Mouse (Mus musculus) yolk sac, embryonic 10.5 days (tissue): ENCODE results near the gene Sspo.
"Not testable (repeated sequence)": the region's sequence is repeated elsewhere in the genome, so short reads cannot be mapped to it uniquely, and the experiment has no call there.

Experiments
- DNase-seq: peaks from one replicate; pipeline ENCODE4 v3.0.0-alpha.2; 2017; ENCODE audit warnings: low spot score

Gene Sspo

GRCm38 (mm10) chr6:48487747-48488725 is 40.0 kb downstream of the Sspo start:
- DNase-seq, result peak; percentile 35

DNA sequence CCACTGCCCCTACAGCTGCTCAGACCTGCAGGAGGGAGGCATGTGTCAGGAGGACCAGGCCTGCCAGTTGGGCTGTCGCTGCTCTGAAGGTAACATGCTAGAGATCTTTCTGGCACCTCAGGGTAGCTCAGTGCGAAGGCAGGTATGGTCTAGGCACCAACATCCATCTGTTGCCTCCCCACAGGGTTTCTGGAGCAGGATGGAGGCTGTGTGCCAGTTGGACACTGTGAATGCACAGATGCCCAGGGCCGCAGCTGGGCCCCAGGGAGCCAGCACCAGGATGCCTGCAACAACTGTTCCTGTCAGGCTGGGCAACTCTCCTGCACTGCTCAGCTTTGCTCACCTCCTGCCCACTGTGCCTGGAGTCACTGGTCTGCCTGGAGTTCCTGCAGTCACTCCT is 41.7 kb downstream of the Sspo start:
- no peak for DNase-seq

- DNase-seq, result no peak
These were observed 43.3 kb downstream of the Sspo start for GRCm38 (mm10) chr6:48491361-48491760.

GRCm38 (mm10) chr6:48493136-48493730 is 45.2 kb downstream of the Sspo start:
- DNase-seq, result no peak

DNA sequence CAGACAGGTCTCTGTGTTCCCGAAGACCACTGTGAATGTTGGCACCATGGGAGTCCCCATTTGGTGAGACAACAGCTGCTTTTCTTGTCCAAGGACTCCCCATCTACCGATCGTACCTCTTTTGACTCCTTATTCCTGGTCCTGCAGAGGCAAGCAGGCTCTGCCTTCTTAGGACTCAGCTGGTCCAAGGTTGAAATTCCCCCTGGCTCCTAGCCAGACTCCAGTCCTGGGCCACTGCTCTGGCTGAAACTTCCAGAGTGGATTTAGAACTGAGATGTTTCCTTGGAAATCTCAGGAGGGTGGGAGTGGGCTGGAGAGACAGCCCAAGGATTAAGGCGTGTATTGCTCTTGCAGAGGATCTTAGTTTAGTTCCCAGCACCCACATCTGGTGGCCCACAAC is 49.5 kb downstream of the Sspo start:
- DNase-seq, result no peak

DNA sequence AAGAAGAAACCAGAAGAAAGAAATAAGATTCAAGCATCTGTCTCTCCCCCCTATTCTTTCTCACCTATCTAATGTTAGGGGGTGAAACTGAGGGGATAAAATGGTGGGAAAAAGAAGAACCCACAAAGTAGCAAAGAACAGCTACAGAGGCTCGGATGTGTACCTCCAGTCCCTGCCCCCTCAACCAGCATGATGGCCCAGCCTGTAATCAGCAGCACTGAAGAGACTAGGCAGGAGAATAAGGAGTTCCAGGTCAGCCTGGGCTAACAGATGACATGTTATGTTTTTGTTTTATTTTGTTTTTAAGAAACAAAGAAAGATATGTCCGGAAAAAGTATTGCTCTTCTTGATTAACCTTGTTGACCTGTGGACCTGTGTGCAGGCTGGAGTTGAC is 55.8 kb downstream of the Sspo start:
- DNase-seq, result no peak

DNA sequence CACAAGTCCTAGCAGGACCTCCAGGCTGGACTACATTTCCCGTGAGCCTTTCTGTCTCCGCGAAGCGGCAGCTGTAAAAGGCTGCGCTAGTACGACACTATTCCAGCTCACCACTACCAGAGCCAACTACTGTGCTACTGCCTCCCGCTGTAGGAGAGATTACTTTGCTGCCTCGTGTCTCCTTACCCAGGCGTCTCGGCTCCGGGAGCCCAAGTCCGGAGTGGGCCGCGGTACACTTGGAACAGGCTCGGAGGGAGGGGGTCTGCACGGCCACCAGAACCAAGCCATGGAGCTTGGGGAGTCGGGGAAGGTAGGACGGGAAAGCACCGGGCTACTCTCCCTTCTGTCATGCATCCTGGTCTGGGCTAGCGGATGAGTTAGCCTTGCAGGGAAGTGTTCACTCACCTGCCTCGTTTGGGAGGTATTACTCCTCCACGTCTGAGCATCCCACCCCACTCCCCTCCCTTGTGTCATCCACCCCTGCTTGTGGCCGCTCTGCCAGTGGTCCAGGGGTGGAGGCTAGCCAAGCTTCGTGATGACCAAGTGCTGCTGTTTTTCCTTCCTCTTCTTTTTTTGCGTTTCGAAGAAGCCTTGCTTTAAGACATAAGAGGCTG is 56.3 kb downstream of the Sspo start:
- DNase-seq, result peak; percentile 83

- no peak for DNase-seq
These were observed 60.1 kb downstream of the Sspo start for GRCm38 (mm10) chr6:48508087-48508486.

DNA sequence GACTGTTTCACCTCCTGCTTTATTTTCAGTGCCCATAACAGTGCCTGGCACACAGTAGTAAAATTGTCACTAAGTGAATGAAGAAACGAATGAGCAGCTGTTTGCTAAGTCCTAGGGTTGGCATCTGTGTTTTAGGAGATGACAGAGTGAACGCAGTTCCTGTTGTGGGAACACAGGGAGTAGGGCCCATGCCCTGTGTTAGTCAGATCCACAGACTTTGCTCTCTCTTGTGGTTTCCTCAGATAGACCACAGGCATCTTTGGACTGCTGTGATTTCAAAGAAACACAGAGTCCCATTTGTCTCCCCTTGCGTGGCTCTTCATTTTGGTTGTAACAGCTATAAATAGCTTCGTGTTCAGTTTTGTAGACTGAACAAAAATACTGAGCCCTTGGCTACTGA is 62.4 kb downstream of the Sspo start:
- DNase-seq, result no peak

GRCm38 (mm10) chr6:48511861-48512260 is 63.8 kb downstream of the Sspo start:
- no peak for DNase-seq

DNA sequence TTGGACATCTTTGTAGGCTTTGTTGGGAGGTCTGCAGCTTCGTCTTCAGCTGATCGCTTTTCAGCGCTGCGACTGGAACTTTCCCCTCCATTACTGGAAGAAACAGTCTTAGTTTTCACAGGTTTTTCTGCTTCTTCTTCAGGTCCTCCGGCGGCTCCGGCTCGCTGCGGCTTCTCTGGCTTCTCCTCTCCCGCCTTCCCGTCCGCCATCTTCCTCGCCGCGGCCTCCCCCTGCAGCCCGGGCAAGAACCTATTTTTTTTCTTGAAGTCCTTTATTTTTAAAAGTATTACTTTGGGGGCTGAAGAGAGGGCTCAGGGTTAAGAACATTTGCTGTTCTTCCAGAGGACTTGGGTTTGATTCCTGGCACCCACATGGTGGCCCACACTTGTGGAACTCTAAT is 76.9 kb downstream of the Sspo start:
- not testable (repeated sequence) for DNase-seq

- DNase-seq, result no peak
These were observed 79.9 kb downstream of the Sspo start for GRCm38 (mm10) chr6:48527901-48528300.

- DNase-seq, result no peak
These were observed 81.2 kb downstream of the Sspo start for GRCm38 (mm10) chr6:48529261-48529660.

DNA sequence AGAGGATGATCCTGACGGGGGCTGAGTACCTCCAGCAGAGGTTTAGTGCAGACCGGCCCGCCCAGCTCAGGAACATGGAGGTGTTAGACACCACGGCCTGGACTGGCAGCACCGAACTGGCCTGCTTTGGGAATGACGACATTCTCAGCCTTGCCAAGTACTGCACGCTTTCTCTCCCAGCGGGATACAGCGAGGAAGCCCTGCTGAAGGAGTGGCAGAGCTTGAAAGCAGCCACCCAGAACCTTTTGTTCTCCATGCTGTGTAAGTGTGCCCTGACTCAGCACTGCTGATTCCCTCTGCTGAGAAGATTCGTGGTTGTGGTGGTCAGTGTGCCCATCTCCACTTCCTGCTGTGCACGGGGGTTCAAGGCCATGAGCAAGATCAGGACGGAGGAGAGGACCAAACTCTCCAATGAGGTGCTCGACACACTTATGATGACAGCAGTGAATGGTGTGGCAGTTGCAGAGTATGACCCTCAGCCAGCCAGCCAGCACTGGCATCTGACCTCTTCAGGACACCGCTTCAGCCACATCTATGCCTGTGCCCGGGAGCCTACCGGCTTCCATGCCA is 81.9 kb downstream of the Sspo start:
- DNase-seq, result no peak

DNA sequence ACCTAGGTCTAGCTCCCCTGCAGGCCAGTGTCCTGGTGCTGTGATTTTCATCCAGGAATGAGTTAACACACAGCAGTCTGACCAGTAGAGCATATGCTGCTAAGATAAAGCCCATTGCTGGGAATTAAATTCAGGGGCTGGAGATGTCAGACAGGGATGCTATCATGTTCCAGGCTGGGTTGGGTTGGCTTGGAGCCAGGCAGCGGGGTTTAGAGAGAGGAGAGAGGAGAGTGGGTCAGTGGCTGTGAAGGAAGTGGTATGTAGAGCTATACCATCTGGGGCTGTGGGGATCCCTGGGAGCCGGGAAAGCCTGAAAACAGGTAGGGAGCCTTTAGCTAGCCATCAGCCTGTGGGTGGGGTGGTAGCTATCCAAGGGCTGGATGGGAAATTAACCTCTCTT is 82.8 kb downstream of the Sspo start:
- no peak for DNase-seq

GRCm38 (mm10) chr6:48533475-48533874 is 85.4 kb downstream of the Sspo start:
- DNase-seq, result no peak

DNA sequence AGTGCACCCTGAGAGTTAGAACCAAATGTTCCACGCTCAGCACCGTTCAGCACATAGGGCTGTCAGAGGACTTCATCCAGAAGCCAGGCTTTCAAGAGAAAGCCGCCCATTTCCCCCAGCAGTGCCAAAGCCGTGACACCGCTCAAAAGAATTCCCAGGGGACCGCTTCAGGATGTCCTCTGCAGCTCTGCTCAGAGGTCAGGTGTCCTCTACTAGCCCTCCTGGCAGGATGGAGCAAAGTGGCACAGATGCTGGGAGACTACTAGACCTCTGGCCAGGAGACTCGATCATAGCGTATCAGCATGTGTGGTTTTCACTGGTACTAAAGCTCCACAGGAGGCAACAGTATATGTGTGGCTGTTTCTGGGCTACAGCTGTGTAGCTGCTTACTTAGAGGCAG is 86.9 kb downstream of the Sspo start:
- DNase-seq, result no peak

GRCm38 (mm10) chr6:48536091-48536490 is 88.1 kb downstream of the Sspo start:
- DNase-seq, result no peak

GRCm38 (mm10) chr6:48537105-48537954 is 89.3 kb downstream of the Sspo start, which contains the start of gene Atp6v0e2:
TSS of gene Atp6v0e2 (plus strand) at chr6:48537615.
- DNase-seq, result peak; percentile 83

DNA sequence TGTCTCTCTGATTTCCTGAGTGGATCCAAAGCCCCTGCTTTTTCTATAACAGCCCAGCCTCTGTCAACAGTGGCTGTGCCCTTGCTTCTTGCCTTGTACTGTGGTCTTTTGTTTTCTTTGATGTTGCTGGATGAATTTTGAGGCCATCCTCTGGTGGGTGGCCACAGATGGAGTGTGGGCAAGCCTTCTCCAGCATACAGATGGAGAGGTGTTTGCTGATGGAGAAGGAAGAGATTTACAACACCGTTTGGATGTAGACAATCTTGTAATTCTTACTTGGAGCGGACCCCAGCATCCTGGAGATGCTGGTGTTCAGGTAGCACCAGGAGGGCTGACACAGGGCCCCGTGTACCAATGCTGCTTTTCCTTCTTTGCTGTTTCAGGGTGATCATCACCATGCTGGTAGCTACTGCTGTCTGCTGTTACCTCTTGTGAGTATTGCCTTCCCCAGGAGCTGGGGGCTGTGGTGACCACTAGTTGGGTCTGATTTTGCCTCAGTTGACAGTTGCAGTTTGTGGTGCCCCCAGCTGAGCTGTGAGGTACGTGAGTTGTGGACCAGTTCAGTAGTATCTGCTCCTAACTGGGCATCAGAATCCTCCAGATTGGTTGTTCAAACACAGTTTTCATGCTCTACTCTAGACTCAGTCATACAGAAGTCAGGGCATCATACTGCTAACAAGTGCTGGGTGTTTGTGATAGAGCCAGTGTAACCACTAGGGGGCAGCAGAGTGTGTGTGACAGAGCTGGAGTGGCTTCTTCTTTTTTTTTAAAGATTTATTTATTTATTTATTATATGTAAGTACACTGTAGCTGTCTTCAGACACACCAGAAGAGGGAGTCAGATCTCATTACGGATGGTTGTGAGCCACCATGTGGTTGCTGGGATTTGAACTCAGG is 91.1 kb downstream of the Sspo start:
- peak; percentile 16 for DNase-seq

- no peak for DNase-seq
These were observed 91.8 kb downstream of the Sspo start for GRCm38 (mm10) chr6:48539860-48540259.
